Mouse (Mus musculus): ENCODE results near the gene Gm20219.

DNA sequence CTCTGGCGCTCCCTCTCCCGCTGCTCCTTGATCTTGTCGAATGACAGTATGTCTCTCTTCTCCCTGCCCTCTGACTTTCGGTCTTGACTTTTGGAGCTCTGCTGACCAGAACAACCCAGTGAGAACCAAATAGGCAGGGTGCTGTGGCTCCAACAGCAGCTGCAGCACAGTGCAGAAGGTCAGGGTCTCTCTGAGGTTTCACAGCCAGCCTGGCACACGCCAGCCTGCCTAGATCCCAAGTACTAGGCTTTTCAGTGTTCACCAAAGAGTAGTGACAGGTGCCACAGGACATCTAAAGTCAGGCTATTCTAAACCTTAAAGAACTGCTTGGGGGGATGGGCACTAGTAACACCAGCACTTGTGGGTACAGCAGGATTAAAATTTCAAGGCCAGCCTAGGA is 12.7 kb upstream of the Gm20219 start:
- no peak for TF ChIP-seq POLR2A (IDR thresholded peaks at IDR 0.05; ENCODE audit: control insufficient read depth, extremely low read depth, insufficient read depth, low read length, poor library complexity)
- TF ChIP-seq CTCF (IDR thresholded peaks at IDR 0.05; ENCODE audit: borderline replicate concordance, control insufficient read depth, extremely low read depth, insufficient read depth, low read length, poor library complexity), result no peak

Data from thymus, adult 2 months (tissue).